Mouse (Mus musculus) embryonic fibroblast, embryonic 13.5 days (primary cell): ENCODE results near the gene Hoxd3. TPM values are rescaled to one million over a fixed set of nuclear protein-coding genes. Genes with fewer than 3 reads are reported as not detected.
A peak's percentile ranks its signal among the peaks of the same experiment; 100 is the strongest.

Source experiments
- H3K27ac ChIP-seq: 2 replicates; pipeline ENCODE4 v1.5.1; 2012; ENCODE audit warnings: low read length, control low read depth, inconsistent platforms; ENCODE audit not compliant: insufficient read depth
- H3K4me1 ChIP-seq: 2 replicates; pipeline ENCODE4 v1.6.1; 2011; ENCODE audit warnings: low read length; ENCODE audit not compliant: control insufficient read depth, insufficient read depth
- H3K4me3 ChIP-seq: 2 replicates; pipeline ENCODE4 v1.5.1; 2011; ENCODE audit warnings: mild to moderate bottlenecking, control low read depth, low read length; ENCODE audit not compliant: insufficient read depth
- CTCF ChIP-seq: IDR thresholded peaks from 2 replicates; pipeline ENCODE4 v1.5.1; 2011; ENCODE audit warnings: mild to moderate bottlenecking, control low read depth, low read length, moderate library complexity, borderline replicate concordance; ENCODE audit not compliant: insufficient read depth
- POLR2A ChIP-seq: IDR thresholded peaks from 2 replicates; pipeline ENCODE4 v1.6.1; 2011; ENCODE audit warnings: low read depth, mild to moderate bottlenecking, control low read depth, low read length, moderate library complexity
- polyA plus RNA-seq: library from polyadenylated mRNA; stranded (reverse); fragments of >200 nt; gene quantifications from 2 replicates; pipeline ENCODE4 v1.2.4, GENCODE M21; 2011; ENCODE audit warnings: low read depth; ENCODE audit not compliant: missing spikeins, insufficient read length

Gene Hoxd3
- polyA plus RNA-seq, 1 experiment: 3.3 TPM

DNA sequence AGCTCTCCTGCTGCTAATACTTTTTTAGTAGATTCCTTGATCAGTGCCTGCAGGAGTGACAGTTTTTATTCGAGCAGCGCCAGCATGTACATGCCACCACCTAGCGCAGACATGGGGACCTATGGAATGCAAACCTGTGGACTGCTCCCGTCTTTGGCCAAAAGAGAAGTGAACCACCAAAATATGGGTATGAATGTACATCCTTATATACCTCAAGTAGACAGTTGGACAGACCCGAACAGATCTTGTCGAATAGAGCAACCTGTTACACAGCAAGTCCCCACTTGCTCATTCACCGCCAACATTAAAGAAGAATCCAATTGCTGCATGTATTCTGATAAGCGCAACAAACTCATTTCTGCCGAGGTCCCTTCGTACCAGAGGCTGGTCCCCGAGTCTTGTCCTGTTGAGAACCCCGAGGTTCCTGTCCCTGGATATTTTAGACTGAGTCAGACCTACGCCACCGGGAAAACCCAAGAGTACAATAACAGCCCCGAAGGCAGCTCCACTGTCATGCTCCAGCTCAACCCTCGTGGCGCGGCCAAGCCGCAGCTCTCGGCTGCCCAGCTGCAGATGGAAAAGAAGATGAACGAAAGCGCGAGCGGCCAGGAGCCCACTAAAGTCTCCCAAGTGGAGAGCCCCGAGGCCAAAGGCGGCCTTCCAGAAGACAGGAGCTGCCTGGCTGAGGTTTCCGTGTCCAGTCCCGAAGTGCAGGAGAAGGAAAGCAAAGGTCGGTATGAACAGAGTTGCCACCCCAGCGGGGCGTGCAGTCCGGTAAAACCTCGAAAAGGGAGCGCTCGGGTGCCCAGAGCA lies 19.5 kb upstream of the Hoxd3 start:
- H3K4me1 ChIP-seq: no peaks in the 10 kb centered on the region
- no peak overlapping the region for H3K27ac ChIP-seq
- TF ChIP-seq POLR2A (0 out of 2 replicates have a peak, but pooled peaks have one; percentile 1), CTCF (no peak)
- peak overlapping the region; percentile 12 for H3K4me3 ChIP-seq

DNA sequence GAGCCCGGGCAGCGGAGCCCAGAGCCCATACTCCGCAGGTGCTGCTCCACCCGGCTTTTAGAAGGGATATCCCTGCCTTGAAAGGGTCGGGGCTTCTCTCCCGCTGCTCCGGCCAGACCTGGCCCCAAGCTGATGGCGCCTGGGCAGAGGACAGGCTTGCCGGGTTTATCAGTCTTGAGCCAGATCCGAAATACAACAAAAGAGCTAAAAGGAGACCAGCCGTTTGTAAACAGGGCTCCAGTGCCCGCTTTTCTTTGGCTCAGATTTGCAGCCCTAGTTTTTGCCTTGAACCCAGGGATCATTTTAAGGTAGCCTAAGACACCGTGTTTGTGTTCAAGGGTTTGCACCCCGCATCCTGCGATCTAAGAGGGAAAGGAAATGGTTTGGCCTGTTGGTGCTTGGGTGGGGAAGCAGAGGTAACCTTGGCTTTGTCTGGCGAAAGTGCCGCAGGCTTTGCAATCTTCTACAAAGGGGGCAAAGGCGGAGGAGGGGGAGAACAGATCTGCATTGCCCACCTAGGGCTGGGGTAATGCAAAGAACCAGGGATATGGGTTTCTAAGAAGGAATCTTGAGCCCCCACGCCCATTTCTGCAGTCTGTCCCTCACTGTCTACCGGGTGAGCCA lies 18.8 kb upstream of the Hoxd3 start:
- TF ChIP-seq POLR2A: no peak
- no peak for TF ChIP-seq CTCF
- no peaks in the 10 kb centered on the region for H3K4me1 ChIP-seq
- no peak overlapping the region for H3K27ac ChIP-seq
- peak overlapping the region; percentile 12 for H3K4me3 ChIP-seq

DNA sequence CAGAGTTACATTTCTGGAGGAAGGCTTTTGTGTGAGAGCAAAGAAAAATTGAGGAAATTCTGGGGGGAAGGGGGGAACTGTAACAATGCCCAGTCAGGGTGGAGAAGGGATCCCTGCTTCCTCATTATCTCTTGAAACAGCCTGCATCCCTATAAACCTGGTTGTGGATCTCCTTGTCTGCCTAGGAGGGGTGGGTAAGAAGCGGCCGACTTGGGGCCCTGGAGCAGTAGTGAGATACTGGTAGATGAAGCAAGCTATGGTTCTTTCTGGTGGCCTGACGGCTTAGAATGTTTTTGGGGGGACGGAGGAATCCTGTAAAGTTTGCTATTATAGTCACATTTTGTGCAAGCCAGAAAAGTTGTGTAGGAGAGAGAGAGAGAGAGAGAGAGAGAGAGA lies 18.3 kb upstream of the Hoxd3 start:
- H3K4me1 ChIP-seq: no peaks in the 10 kb centered on the region
- no peak for TF ChIP-seq CTCF
- no peak for TF ChIP-seq POLR2A
- peak overlapping the region; percentile 12 for H3K4me3 ChIP-seq
- no peak overlapping the region for H3K27ac ChIP-seq

DNA sequence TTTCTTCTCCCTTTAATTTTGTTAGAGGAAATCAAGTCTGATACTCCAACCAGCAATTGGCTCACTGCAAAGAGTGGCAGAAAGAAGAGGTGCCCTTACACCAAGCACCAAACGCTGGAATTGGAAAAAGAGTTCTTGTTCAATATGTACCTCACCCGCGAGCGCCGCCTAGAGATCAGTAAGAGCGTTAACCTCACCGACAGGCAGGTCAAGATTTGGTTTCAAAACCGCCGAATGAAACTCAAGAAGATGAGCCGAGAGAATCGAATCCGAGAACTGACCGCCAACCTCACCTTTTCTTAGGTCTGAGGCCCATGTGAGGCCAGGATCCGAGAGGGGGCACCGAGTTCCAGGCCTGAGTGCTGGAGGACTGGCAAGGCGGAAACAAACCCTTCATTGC lies 17.7 kb upstream of the Hoxd3 start:
- peak overlapping the region; percentile 10; the same call in 1 of the 2 replicates for H3K4me3 ChIP-seq
- TF ChIP-seq POLR2A (no peak), CTCF (no peak)
- H3K4me1 ChIP-seq: no peaks in the 10 kb centered on the region
- H3K27ac ChIP-seq: no peak overlapping the region

DNA sequence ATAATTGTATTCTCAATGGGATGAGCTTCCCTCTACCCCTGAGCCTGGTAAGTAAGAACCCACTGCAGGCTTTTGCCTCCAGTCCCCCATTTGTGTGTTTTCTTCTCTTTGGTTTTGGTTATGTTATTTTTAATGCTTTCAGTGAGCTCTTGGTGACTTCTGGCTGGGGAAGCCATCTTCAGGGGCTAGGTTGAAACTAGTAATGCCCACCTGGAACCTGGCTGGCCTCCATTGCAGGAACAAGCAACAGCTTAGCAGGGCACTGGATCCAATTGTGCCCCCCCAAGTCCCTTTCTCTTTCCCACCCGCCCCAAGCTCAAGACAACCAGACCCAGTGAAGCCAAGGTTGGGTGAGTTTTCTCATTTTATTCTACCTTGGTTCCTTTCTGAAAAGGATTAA lies 16.3 kb upstream of the Hoxd3 start:
- no peak overlapping the region for H3K4me3 ChIP-seq
- H3K4me1 ChIP-seq: no peaks in the 10 kb centered on the region
- TF ChIP-seq CTCF (no peak), POLR2A (no peak)
- no peak overlapping the region for H3K27ac ChIP-seq

DNA sequence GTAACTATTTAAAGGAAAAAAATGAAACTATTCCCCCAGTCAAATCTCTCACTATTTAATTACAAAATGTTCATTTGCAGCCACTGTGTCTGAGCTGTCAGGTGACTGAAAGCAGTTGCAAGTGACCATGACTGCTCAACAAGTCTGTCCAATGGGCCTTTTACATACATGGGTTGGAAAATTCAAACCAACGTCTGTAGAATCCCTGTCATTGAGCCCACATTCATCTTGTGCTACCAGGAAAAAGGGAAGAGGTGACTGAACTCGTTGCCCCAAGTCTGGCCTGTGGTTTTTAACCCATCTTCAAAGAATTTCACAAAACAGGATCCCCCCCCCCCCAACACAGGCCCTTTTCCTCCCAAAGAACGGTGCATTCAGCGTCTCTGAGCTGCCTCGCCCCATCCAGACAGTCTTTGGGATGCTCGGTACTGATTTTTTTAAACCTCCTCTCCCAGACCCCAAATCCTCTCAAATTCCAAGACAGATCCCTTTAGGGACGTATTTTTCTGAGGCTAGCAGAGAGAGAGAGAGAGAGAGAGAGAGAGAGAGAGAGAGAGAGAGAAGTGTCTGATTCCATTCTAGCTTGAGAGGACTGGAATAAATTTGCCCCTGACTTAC lies 15.8 kb upstream of the Hoxd3 start:
- no peak overlapping the region for H3K4me3 ChIP-seq
- TF ChIP-seq POLR2A (no peak), CTCF (no peak)
- H3K4me1 ChIP-seq: no peaks in the 10 kb centered on the region
- H3K27ac ChIP-seq: no peak overlapping the region

DNA sequence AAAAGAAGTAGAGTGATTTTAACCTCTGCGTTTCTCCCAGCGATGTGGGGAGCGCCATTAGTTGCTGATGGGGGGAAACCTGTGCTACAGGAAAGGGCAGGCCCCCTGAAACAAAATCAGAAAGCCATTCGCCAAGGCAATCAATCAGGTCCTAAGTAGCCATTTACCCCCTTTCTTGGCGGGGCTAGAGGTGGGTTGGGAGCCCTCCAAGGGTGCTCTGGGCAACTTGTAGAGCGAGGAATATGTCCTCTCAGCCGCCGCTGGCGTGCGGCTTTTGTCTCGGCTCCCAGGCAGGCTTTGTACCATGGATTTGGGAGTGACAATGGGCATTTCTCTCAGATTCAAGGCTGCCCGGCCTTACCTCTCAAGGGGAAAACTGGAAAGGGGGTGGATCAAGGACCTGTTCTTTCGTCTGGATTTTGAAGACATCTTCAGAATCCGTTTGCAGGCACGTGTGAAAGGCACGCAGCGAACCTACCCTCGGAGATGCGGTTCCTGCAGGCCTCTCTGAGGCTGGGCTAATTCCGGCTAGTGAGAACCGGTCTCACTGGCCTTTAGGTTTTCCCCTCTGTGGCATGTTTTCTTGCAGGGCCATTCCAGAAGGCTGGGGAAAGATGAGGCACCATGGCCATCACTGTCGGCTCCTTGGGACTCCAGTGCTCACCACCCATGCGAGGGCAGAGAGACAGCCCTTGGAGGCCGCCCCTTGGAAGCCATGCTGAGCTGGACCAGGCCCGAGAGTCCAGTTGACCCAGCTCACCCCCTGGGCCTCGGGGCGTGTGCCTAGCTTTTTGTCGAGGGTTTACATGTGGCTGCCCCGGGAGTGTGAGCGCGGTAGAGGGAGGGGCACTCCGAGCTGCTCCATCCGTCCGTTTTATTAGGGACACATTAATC lies 15.0 kb upstream of the Hoxd3 start:
- H3K4me1 ChIP-seq: no peaks in the 10 kb centered on the region
- H3K4me3 ChIP-seq: no peak overlapping the region
- no peak overlapping the region for H3K27ac ChIP-seq
- TF ChIP-seq CTCF (no peak), POLR2A (no peak)

DNA sequence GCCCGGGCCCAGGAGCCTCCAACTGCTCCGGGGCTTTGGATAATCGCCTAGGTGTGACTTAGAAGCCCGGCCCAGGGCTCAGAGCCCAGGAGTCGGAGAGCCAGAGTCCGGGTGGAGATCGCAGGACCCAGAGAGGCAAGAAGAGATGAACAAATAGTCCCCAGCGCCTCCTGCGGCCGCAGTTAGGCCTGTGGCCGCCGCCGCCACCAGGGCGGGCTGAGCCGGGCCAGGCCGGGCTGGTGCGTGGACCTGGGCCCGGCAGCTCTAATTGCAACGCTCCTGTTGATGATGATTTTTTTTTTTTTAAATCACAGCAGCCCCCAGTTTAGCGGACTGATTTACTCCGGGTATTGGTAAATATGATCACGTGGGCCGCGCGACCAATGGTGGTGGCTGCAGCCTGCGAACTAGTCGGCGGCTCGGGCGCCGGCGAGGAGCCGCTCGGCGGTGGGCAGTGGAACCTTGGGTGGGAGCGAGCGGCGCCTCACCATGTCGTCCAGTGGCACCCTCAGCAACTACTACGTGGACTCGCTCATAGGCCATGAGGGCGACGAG lies 14.1 kb upstream of the Hoxd3 start, which contains the start of gene Hoxd9:
Gene Hoxd9 (plus strand): TSS at position 161 of the 555 bp plus-strand sequence.
- TF ChIP-seq CTCF: no peak
- TF ChIP-seq POLR2A: peak; percentile 42; the same call in 1 of the 2 replicates
- Histone ChIP-seq H3K4me3 (peak within 1 kb of the TSS; percentile 32), H3K4me1 (no peaks in the 10 kb centered on the region), H3K27ac (no peak within 1 kb of the TSS)
